Mouse (Mus musculus) kidney, adult 2 months (tissue): ENCODE results near the gene Hmcn1. TPM values are rescaled to one million over a fixed set of nuclear protein-coding genes. Genes with fewer than 3 reads are reported as not detected.
A peak's percentile ranks its signal among the peaks of the same experiment; 100 is the strongest.

Experiments
- DNase-seq: peaks from one replicate; pipeline ENCODE4 v3.0.0; 2021
- H3K27ac ChIP-seq: fragments of 200-500 bp; 2 replicates; pipeline ENCODE4 v1.5.1; 2012; ENCODE audit warnings: low read depth, low read length, control low read depth, inconsistent platforms; ENCODE audit not compliant: insufficient read depth
- H3K27me3 ChIP-seq: fragments of 200-500 bp; replicated peaks from 2 replicates; pipeline ENCODE4 v1.6.1; 2012; ENCODE audit warnings: mild to moderate bottlenecking, moderate library complexity, low read length, inconsistent platforms; ENCODE audit not compliant: control insufficient read depth, insufficient read depth
- H3K36me3 ChIP-seq: fragments of 200-500 bp; 2 replicates; pipeline ENCODE4 v1.6.1; 2012; ENCODE audit warnings: mild to moderate bottlenecking, moderate library complexity, low read length, inconsistent platforms; ENCODE audit not compliant: control insufficient read depth, insufficient read depth
- H3K4me1 ChIP-seq: fragments of 200-500 bp; 2 replicates; pipeline ENCODE4 v1.6.1; 2011; ENCODE audit warnings: low read length; ENCODE audit not compliant: control insufficient read depth, insufficient read depth
- H3K4me3 ChIP-seq: fragments of 200-500 bp; 2 replicates; pipeline ENCODE4 v1.5.1; 2011; ENCODE audit warnings: mild to moderate bottlenecking, low read depth, low read length, control low read depth; ENCODE audit not compliant: insufficient read depth
- CTCF ChIP-seq: fragments of 200-500 bp; conservative IDR thresholded peaks from 2 replicates; pipeline ENCODE4 v1.5.1; 2011; ENCODE audit warnings: low read depth, mild to moderate bottlenecking, control low read depth, low read length, moderate library complexity, mixed read lengths; ENCODE audit not compliant: insufficient read depth, insufficient read length
- POLR2A ChIP-seq: fragments of 200-500 bp; IDR thresholded peaks from one replicate; pipeline ENCODE4 v1.6.1; 2011; ENCODE audit warnings: low read depth, low read length, control low read depth
- WGBS: fragments of 180-500 bp; shearing (Covaris S2); methylation state at CpG from one replicate; pipeline ENCODE4 v1.1.7; 2018; 5-methylcytosine and 5-hydroxymethylcytosine counted together
- polyA plus RNA-seq: library from polyadenylated mRNA; depleted of rRNA; stranded (reverse); fragments of >200 nt; gene quantifications from 2 replicates; pipeline ENCODE4 v1.2.3, GENCODE M21; 2012

Gene Hmcn1
- polyA plus RNA-seq, 1 experiment: 1.7 TPM

- 96% methylated on average over 2 of the region's 2 CpGs for WGBS
- TF ChIP-seq POLR2A (no peak), CTCF (no peak)
Measured at GRCm38 (mm10) chr1:150805466-150805865, 187.8 kb downstream of the Hmcn1 start.

GRCm38 (mm10) chr1:150804235-150805099, 188.8 kb downstream of the Hmcn1 start:
- no peaks in the 10 kb centered on the region for H3K4me1 ChIP-seq
- no peak for DNase-seq
- H3K4me3 ChIP-seq: no peak overlapping the region
- no peaks in the 10 kb centered on the region; the same call in 1 of the 2 replicates for H3K27me3 ChIP-seq
- no peaks in the 10 kb centered on the region for H3K36me3 ChIP-seq
- 64% methylated on average over 9 of the region's 9 CpGs for WGBS
- TF ChIP-seq POLR2A: no peak
- TF ChIP-seq CTCF: no peak
- no peak overlapping the region for H3K27ac ChIP-seq

More at GRCm38 (mm10) chr1:150805466-150805865, 187.8 kb downstream of the Hmcn1 start:
- H3K36me3 ChIP-seq: no peaks in the 10 kb centered on the region
- no peaks in the 10 kb centered on the region for H3K4me1 ChIP-seq
- H3K4me3 ChIP-seq: no peak overlapping the region
- no peak overlapping the region for H3K27ac ChIP-seq
- H3K27me3 ChIP-seq: no peaks in the 10 kb centered on the region; the same call in 1 of the 2 replicates
- DNase-seq: no peak

- Histone ChIP-seq H3K27me3 (no peaks in the 10 kb centered on the region; the same call in 1 of the 2 replicates), H3K4me1 (no peaks in the 10 kb centered on the region), H3K27ac (no peak overlapping the region), H3K4me3 (no peak overlapping the region), H3K36me3 (no peaks in the 10 kb centered on the region)
- no peak for TF ChIP-seq CTCF
- TF ChIP-seq POLR2A: no peak
- 85% methylated on average over 12 of the region's 12 CpGs for WGBS
- DNase-seq: no peak
Measured at GRCm38 (mm10) chr1:150802642-150803041, 190.6 kb downstream of the Hmcn1 start.

GRCm38 (mm10) chr1:150800611-150801263, 192.5 kb downstream of the Hmcn1 start:
- 75% methylated on average over 8 of the region's 8 CpGs for WGBS
- Histone ChIP-seq H3K4me1 (no peaks in the 10 kb centered on the region), H3K27me3 (no peaks in the 10 kb centered on the region; the same call in 1 of the 2 replicates), H3K36me3 (no peaks in the 10 kb centered on the region), H3K4me3 (no peak overlapping the region), H3K27ac (no peak overlapping the region)
- DNase-seq: no peak
- TF ChIP-seq CTCF (no peak), POLR2A (no peak)

- 96% methylated on average over 5 of the region's 5 CpGs for WGBS
- no peak for DNase-seq
- no peak overlapping the region for H3K27ac ChIP-seq
- H3K27me3 ChIP-seq: no peaks in the 10 kb centered on the region
- H3K4me1 ChIP-seq: no peaks in the 10 kb centered on the region
- H3K4me3 ChIP-seq: no peak overlapping the region
- TF ChIP-seq POLR2A (no peak), CTCF (no peak)
- H3K36me3 ChIP-seq: no peaks in the 10 kb centered on the region
Measured at GRCm38 (mm10) chr1:150798651-150799050, 194.6 kb downstream of the Hmcn1 start.

- WGBS: 76% methylated on average over 6 of the region's 6 CpGs
- TF ChIP-seq CTCF (no peak), POLR2A (no peak)
- Histone ChIP-seq H3K36me3 (no peaks in the 10 kb centered on the region), H3K4me1 (no peaks in the 10 kb centered on the region), H3K27ac (peak overlapping the region; percentile 22; the same call in 1 of the 2 replicates), H3K4me3 (no peak overlapping the region), H3K27me3 (no peaks in the 10 kb centered on the region)
- no peak for DNase-seq
Measured at GRCm38 (mm10) chr1:150786746-150787145, 206.5 kb downstream of the Hmcn1 start.

GRCm38 (mm10) chr1:150783070-150783842, 210.0 kb downstream of the Hmcn1 start:
- Histone ChIP-seq H3K36me3 (no peaks in the 10 kb centered on the region), H3K27ac (no peak overlapping the region), H3K4me1 (no peaks in the 10 kb centered on the region), H3K4me3 (no peak overlapping the region), H3K27me3 (no peaks in the 10 kb centered on the region)
- DNase-seq: no peak
- no peak for TF ChIP-seq CTCF
- TF ChIP-seq POLR2A: no peak
- 74% methylated on average over 15 of the region's 15 CpGs for WGBS
